Mouse (Mus musculus): ENCODE measurements at regions not wholly inside any gene's neighbourhood (a gene's known extent, or its start where the extent isn't known, plus 50 kb on each side); places are given as distances from the start of the nearest gene placed in this dataset.

- no peak for TF ChIP-seq CTCF (IDR thresholded peaks at IDR 0.05)
- TF ChIP-seq EP300 (IDR thresholded peaks at IDR 0.05), result no peak
These were observed 72.4 kb downstream of the Smug1 start for GRCm38 (mm10) chr15:103094457-103094856.

All from lung, postnatal 0 days (tissue).